Mouse (Mus musculus) kidney, adult 11 months (tissue): ENCODE measurements around the gene Cyfip2.
A peak's percentile ranks its signal among the peaks of the same experiment; 100 is the strongest.

Source experiments
- DNase-seq: peaks from one replicate; pipeline ENCODE4 v3.0.0; 2022

Cyfip2 gene

DNA sequence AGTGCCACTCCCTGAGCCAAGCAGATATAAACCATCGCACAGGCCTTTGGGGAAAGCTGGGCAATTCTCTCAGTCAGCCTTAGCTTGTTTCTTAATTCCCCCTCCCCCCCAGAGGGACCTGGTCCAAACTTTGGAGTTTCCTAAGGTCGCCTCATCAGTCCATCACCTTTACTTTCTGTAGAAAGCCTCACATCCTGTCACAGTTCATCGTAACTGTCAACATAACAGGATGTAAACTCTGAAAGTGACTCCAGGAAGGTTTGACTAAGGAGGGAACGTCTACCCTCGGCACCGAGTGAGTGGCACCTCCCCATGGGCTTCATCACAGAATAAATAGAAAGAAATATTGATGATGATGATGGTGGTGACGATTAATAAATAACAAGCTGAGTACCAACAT lies 4.9 kb downstream of the Cyfip2 start:
- DNase-seq = no peak

DNA sequence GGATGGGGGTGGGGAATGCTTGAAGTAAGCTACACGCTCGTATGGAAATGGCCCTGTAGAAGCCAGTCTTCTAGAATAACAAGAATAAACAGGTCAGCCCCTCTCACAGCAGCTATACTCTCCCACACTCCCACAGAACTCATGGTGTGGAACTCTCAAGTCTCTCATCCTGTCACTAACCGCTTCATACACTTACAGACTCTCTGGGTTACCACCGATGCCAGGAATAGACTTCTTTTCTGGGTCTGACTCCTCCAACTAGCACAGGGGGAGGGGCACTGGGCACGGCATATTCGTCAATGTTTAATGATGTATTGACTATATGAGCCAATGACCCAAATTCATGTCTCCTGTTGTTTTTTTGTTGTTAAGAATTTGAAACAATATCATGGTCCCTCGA lies 5.9 kb downstream of the Cyfip2 start:
- no peak for DNase-seq

DNA sequence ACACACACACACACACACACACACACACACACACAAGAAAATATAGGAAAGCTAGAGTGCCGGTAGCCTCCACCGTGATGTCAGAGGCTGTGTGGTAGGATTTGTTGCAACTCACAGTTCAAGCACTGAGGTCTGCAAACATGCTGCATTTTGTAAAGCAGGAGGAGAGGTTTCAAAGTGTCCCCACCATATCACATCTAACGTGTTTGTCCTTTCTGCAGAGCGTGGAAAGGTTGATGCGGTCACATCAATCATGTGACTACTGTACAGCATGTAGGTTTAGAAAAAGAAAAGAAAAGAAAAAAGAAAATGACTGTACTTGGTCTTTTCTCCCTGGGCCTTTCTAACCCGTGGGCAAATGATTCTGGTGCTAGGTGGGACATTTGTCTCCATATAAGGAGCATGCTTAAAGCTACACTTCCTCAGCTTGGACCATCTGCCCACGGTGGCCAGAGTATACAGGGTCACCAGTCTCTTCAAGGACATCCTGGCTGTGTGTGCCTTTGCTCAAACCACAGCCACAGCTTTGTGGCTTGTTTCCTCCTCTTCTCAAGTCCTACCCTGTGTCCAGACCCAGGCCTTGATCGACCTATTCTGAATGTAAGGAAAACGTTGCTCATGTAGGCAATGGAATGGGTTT lies 6.7 kb downstream of the Cyfip2 start:
- no peak for DNase-seq

DNA sequence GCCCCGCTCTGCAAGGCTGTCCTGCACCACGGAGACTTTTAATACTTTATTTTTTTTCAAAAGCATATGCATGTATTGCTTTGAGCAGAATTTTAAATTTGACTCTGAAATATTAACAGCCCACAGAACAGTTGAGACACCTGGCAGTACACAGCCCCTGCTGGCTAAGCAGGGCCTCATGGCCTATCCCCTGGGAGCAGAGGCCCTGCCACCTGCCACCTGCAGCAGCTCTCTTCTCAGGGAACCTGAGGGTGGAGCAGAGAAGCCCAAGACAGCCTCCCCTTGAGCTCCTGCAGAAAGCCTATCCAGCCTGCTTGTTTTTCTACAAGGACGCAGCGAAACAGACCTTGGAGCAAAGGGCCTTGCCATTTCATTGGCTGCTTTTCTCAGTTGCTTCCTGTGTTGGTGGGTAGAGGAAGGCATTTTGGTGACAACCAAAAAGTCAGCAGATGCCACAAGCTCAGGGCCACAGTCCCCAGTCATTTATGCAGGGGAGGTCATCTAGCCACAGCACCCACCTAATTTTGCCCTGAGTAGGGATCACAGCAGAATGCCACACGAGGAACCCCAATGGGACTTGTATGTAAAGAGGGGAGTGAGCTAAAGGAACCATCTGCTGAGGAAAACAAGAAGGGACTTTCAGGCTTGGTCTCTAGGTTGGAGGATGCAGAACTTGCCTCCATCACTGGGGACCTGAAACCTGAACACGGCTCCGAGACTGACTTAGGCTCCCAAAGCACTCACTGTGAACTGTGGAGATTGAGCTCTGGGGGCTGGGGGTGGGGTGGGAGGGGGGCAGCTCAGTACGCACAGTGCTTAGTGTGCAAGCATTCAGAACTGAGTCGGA lies 7.6 kb downstream of the Cyfip2 start:
- DNase-seq = no peak

DNA sequence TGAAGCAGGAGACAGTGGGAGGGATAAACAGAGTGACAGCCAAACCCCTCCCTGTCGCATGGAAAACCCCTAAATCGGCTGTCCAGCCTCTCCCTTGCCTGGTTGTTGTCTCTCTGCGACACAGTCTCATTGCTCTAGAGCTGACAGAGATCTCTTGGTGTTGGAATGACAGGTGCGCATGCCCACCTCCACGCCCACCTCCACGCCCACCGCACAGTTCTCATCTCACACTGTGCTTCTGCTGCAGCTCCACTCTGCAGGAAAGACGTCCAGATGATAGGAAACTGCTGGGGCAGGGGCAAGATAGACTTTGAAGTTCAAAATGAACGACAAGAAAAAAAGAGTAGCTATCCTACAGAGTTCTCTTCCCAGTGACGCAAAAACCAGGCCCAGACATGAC lies 8.6 kb downstream of the Cyfip2 start:
- DNase-seq = no peak

DNA sequence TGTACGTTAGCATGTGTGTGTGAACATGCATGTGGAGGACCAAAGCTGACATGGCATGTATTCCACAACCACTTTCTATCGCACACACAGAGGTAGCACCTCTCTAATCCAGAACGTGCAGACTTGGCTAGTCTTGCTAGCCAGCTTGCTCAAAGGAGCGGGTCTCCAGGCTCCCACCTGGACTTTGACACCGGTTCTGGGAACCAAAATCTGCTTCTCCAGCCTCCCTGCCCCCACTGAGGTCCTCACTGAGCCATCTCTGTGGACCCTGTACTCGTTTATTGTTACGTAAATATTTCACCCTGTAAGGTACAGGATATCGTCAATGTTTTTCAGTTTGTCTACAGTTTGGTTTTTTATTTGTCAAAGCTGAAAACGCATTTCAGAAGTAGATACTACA lies 10.2 kb downstream of the Cyfip2 start:
- peak; percentile 71 for DNase-seq

DNA sequence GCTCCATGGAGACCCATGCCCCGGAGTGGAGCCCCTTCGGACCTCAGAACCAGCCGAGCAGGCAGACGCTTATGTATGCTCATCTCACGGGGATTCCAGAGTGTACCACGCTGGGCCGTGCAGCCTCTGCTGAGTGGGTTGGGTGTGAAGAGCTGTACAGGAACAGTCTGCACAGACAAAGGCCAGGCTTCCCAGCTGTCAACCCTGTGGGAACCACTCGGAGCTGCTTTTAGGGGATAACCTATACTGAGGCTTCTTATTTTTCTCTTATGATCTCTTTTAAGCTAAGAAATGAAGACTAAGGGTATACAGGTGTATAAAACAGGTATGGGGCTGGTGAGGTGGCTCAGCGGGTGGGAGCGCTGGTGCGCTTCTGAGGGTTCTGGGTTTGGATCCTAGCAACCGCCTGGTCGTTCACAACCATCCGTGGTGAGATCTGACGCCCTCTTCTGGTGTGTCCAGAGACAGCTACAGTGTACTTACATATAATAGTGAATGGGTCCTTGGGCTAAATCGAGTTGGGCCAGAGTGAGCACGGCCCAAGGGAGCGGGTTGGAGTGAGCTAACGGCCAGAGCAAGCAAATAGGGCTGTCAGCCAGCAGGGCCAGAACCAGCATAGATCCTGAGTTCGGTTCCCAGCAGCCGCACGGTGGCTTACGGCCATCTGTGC lies 10.9 kb downstream of the Cyfip2 start:
- no peak for DNase-seq

DNA sequence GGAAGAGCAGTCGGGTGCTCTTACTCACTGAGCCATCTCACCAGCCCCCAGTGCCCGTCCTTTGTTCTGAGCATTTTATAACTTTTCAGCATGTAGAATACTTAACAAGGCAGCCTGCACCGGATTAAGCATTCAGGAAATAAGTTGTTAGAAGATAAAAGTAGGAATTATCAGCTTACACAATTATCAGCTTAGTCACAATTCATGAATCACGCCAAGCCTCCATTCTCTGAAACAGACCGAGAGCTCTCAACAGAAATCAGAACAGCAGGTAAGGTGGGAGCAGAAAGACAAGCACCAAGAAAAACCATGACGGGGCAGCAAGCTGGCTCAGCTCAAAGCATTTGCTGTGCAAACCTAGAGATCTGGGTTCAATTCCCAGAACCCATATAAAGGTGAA lies 12.8 kb downstream of the Cyfip2 start:
- no peak for DNase-seq

DNA sequence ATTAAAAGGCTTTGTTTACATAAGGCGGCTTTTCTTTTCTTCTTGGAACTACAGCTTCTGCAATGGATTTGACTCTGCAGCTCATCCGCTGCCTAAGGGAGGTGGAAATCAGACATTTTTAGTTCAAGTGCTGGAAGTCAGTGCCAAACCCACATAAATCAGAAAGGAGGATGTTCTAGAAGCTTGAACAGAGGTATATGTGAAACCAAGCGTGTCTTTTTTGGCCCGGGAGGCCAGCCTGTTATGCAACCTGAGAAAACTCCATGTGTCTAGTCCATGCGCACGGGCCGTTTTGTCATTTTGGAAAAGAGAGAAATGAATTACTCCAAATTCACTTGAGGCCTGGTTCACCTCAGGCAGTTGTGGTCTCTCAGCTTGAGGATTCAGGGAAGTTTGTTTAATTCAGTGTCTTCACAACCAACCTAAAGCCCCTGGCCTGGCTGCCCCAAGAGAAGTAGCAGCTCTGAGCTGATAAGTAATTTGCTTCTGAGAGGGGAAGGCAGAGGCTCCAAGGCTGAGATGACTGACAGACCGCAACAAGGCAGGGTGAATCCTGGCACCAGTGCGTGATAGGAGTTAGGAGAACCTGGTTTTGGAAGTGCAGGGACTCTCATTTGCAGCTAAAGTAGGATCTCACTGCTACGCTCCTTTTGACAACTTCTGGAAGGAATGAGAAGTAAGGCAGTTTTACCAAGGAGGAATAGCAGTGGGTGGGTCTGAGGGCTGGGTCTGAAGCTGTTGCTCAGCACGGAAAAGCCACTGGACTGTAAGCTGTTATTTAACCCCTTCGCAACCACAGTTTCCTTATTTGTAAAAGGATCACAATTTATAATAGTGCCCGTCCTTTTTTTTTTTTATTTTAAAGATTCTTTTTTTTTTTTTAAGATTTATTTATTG lies 13.5 kb downstream of the Cyfip2 start:
- peak; percentile 73 for DNase-seq

DNA sequence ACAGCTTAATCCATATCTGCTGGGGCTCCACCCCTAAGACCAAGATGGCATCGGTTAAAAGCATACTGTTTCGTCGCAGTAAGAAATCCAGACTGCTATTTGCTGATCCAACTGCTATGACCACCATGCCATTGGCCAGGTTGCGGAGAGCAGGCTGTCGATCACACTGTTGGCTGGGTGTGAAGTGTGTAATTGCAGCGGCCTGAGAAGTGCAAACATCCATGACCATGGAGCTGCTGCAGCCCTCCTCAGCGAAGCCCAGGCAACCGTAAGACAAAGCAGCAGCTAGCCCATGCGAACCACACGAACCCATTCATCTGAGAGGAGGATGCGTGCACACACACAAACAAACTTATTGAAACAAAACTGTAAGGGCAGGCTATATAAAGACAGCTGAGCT lies 18.3 kb downstream of the Cyfip2 start:
- DNase-seq = no peak

DNA sequence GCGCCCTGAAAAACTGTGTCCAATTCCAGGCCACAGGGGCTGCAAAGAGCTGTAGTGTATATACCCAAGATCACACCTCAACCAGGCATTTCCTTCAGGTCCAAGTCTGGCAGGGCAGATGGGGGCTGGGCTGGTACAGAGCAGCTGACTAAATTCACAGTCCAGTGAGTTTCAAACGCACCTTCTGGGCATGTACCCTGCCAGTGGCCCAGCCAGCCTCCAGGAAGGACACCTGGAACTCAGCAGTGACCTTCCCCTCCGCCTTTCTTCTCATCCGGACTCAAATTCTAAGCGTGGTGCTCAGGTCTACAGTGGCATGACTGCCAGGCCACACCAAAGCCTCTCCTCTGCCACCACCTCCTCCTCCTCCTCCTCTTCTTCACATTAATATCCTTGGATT lies 19.2 kb downstream of the Cyfip2 start:
- peak; percentile 93 for DNase-seq

DNA sequence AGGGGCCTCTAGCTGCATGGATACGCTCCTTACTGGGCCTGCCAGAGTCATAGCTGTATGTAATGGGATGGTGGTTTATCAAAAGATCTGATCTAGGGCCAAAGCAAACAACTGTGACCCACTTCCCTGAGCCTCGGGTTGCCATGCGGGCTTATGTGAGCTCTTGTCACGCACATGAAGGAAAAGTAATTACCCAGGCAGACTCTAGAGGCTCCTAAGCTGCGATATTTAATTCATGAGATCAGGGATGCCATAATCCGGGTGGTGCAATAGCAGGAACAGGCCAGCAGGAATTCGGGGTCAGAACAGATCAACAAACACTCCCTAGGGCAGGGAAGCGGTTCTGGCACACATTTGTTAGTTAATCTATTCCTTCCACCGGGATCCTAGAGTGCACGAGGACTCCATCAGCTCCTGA lies 21.7 kb downstream of the Cyfip2 start:
- DNase-seq = peak; percentile 89

DNA sequence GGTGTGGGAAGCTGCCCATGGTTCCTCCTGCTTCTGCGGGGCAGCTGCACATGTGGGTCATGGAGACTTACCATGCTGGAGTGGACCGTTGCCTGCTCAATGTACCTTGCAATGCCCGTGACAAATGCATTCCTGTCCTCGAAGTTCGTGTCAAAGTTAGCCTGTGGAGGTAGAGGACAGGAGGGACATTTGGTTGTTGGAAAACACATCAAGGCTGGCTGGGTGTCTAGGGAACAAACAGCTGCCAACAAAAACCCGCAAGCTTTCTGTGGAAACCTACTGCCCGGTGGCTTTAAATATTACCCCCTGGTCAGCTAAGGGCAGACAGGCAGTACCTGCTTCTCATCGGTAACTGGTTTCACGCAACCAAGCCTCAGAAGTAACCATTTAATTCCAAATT lies 23.1 kb downstream of the Cyfip2 start:
- peak; percentile 83 for DNase-seq

DNA sequence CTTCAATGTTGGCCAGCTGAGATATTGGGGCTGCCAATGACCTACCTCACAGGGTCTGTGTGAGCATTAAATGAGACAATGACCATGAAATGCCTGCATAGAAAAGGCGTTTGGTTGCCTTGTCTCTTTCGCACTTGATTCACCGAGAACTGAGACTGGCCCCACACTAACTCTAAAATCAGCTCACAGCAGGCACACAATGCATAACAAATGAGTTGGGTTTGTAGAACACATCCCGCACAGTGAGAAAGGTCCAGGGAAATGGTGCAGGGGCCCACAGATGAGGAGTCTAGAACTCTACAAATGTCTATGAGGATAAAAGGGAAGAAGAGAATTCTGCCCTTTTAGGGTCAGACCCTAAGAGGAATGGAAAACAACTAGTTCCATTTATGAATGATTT lies 23.6 kb downstream of the Cyfip2 start:
- no peak for DNase-seq

DNA sequence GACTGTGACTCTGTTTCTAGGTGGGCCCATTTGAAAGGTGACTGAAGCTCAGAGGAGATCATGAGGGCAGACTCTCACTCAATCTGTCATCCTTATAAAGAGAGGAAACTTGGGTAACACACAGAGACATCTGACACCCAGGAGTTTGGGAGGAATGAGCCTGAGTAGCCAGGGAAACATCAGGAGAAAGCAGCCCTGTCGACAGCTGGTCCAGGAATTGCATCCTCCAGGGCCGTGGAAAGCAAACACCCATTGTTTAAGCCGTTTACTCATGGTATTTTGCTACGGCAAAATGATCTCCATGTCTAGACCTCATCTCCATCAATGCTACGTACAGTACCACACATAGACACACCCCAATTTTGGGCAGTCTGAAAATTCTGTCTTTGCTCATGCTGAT lies 24.6 kb downstream of the Cyfip2 start:
- no peak for DNase-seq

DNA sequence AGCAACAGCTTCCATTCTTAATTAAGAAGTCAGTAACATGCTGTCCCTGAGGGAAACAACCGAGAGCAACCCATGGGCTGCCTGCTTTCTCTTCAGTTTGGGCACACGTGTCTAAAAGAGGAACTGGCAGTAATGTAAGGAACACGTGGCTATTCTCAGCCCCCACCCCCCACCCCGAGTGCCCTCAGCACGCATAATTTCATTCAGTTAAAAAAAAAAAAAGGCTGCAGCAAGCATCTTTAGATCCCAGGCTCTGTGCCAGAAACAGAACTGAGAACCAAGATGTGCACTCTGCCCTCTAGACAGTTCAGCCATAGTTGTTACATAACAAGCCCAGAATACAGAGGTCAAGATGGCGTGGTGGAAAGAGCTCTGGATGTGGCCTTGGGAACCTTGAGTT lies 25.9 kb downstream of the Cyfip2 start:
- peak; percentile 84 for DNase-seq

DNA sequence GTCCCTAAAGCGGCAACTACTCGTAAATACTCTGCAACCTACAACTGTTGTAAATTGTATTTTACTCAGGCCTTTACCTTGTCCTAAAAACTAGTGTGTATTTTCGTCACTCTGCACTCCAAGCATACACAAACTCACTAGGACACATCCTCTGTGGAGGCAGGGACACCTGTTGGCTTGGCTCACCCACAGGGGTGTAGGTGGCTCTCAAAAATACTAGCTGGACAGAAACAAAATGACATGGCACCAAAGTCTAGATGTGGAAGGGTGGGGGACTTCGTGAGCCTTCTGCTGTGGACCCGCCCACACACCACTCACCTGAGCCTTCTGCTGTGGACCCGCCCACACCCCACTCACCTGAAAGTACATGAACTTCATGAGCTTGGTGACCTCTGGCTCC lies 28.9 kb downstream of the Cyfip2 start:
- no peak for DNase-seq

DNA sequence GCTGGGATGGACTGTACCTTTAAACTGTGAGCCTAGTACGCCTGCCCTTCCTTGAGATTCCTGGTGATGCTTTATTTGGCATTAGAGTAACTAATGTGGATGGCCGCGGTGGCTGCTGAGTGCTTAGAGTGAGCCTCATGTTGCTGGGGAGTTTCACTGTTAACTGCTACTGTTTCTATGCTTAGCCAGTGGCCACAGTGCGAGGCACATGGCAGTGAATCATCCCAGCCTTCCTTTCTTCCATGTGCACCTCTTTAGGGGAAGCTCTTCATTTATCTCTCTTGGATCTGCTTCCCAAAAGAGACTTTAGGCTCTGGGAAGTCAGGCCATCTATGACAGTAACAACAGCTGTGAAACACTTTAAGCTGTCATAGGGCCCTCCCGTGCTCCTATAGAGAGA lies 30.0 kb downstream of the Cyfip2 start:
- no peak for DNase-seq

DNA sequence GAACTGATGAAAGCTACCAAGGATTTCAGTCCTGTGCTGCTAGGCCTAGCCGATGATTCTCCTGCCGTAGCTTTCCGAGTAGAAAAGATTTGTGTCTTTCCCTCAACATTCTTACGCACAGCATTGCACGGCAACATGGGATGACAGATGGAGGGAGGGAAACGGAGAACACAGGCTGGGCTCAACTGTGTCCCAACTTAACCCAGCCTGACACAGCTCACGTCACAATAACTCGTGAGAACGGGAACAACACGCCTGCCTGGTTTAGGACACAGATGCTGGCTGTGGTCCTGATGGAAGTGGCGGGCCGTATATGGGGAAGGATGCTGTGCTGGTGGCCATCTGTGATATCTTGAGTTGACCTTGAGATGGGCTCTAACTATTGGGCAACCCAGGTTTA lies 34.0 kb downstream of the Cyfip2 start:
- DNase-seq = no peak

DNA sequence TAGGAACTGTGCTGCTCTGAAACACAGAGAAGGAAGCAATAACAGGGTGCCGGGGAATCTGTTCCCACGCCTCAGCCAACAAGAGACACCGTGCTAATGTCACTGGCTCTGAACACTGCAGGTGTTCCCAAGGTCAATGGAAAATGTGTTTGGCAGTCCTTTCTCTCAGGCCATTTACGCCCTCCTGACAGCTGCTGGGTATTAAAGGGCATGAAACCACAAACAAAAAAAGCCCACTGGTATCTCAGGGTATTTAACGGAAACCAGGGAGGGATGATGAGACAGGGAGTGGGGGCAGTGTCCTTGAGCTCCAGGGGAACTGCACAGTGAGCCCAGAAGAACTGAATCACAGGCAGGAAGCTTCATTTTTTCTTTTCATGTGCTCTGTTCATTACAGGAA lies 34.5 kb downstream of the Cyfip2 start:
- DNase-seq = no peak

DNA sequence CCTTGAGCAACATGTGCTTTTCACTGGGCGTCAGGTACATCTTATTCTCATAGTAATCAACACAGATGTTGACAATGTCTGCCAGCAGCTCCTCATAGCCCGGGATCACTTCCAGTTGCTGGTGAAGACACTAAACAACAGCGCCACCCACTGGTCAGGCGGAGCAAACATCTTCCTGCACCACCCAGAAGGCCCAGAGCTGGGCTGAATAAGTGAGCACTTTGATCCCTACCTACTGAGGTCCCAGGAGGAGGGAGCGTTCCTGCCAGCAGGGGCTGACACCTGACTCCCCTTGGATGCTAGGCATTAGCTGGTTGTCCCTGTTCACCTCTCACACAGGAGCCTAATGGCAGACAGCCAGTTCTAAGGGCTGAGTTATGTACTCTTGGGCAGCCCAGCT lies 35.9 kb downstream of the Cyfip2 start:
- peak; percentile 88 for DNase-seq

DNA sequence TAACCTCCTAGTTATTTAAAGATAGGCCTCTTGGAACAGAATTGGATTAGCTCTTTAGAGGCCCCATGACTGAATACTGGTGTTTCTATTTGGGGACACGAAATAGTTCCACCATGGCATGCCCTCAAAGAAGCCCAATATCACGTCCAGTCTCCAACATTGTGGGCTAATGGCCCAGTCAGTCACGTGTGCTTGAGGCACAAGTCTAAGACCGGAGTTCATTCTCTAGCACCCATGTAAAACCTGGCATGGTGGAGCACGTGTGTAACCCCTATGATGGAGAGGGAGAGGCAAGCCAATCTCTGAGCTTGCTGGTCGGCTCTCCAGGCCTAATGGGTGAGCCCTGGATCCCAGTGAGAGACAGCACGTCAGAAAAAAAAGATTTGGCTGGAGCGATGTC lies 36.5 kb downstream of the Cyfip2 start:
- DNase-seq = no peak

DNA sequence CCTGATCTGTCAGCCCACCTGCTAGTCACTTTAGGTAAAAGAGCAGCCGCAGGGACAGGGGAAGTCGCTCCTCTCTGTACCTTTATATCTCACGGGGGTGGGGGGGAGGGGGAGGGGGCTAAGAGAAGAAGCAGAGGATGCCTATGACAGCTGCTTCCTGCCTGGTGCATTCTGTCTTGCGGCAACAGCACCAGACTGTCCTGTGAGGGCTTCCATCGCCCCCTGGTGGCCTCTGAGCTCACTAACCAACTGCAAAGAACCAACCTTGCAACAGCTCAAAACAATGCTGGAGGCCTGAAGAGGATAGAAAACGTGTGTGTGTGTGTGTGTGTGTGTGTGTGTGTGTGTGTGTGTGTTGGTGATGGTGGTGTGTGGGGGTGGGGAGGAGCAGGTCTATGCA lies 37.4 kb downstream of the Cyfip2 start:
- peak; percentile 60 for DNase-seq
